Mouse (Mus musculus): ENCODE results near the gene Elovl6.
A peak's percentile ranks its signal among the peaks of the same experiment; 100 is the strongest.

Gene Elovl6

GRCm38 (mm10) chr3:129532180-129532864 lies at the start of gene Elovl6:
Gene Elovl6, plus strand, starts transcription at chr3:129532355.
- DNase-seq (ENCODE audit: low spot score): peak; percentile 86

GRCm38 (mm10) chr3:129488774-129489173 lies 43.4 kb upstream of the Elovl6 start:
- no peak for DNase-seq (ENCODE audit: low spot score)

GRCm38 (mm10) chr3:129494123-129494522 lies 38.0 kb upstream of the Elovl6 start:
- DNase-seq (ENCODE audit: low spot score): no peak

GRCm38 (mm10) chr3:129494731-129495130 lies 37.4 kb upstream of the Elovl6 start:
- DNase-seq (ENCODE audit: low spot score): no peak

- DNase-seq (ENCODE audit: low spot score): no peak
These were observed 28.4 kb upstream of the Elovl6 start for GRCm38 (mm10) chr3:129503781-129504180.

GRCm38 (mm10) chr3:129504928-129505327 lies 27.2 kb upstream of the Elovl6 start:
- DNase-seq (ENCODE audit: low spot score): no peak

- DNase-seq (ENCODE audit: low spot score): no peak
These were observed 24.4 kb upstream of the Elovl6 start for GRCm38 (mm10) chr3:129507736-129508135.

GRCm38 (mm10) chr3:129508571-129508970 lies 23.6 kb upstream of the Elovl6 start:
- no peak for DNase-seq (ENCODE audit: low spot score)

GRCm38 (mm10) chr3:129509725-129510124 lies 22.4 kb upstream of the Elovl6 start:
- no peak for DNase-seq (ENCODE audit: low spot score)

- no peak for DNase-seq (ENCODE audit: low spot score)
These were observed 16.2 kb upstream of the Elovl6 start for GRCm38 (mm10) chr3:129515863-129516436.

GRCm38 (mm10) chr3:129520499-129520898 lies 11.7 kb upstream of the Elovl6 start:
- no peak for DNase-seq (ENCODE audit: low spot score)

GRCm38 (mm10) chr3:129523456-129524143 lies 8.6 kb upstream of the Elovl6 start:
- DNase-seq (ENCODE audit: low spot score): no peak

GRCm38 (mm10) chr3:129527046-129527445 lies 5.1 kb upstream of the Elovl6 start:
- no peak for DNase-seq (ENCODE audit: low spot score)

GRCm38 (mm10) chr3:129529311-129529710 lies 2.8 kb upstream of the Elovl6 start:
- DNase-seq (ENCODE audit: low spot score): no peak

GRCm38 (mm10) chr3:129530461-129530860 lies 1.7 kb upstream of the Elovl6 start:
- no peak for DNase-seq (ENCODE audit: low spot score)

GRCm38 (mm10) chr3:129532865-129533742 lies 949 bp downstream of the Elovl6 start:
- DNase-seq (ENCODE audit: low spot score): peak; percentile 59

GRCm38 (mm10) chr3:129533743-129534530 lies 1.8 kb downstream of the Elovl6 start:
- DNase-seq (ENCODE audit: low spot score): peak; percentile 68

- DNase-seq (ENCODE audit: low spot score): no peak
These were observed 3.3 kb downstream of the Elovl6 start for GRCm38 (mm10) chr3:129535444-129535843.

GRCm38 (mm10) chr3:129536109-129536508 lies 4.0 kb downstream of the Elovl6 start:
- peak; percentile 97 for DNase-seq (ENCODE audit: low spot score)

GRCm38 (mm10) chr3:129537954-129538353 lies 5.8 kb downstream of the Elovl6 start:
- no peak for DNase-seq (ENCODE audit: low spot score)

GRCm38 (mm10) chr3:129540882-129541281 lies 8.7 kb downstream of the Elovl6 start:
- no peak for DNase-seq (ENCODE audit: low spot score)

Measured in retina, embryonic 14.5 days (tissue).